Mouse (Mus musculus) stomach, embryonic 16.5 days (tissue): ENCODE results near the gene Vti1a. TPM values are rescaled to one million over a fixed set of nuclear protein-coding genes. Genes with fewer than 3 reads are reported as not detected.

Experiments used
- ATAC-seq: fragments of 200-750 bp; cut with Nextera tagmentation; 2 replicates; pipeline ENCODE4 v1.8.0; 2017; ENCODE audit warnings: moderate number of reproducible peaks, moderate TSS enrichment; ENCODE audit not compliant: insufficient read depth, low FRiP score
- H3K27ac ChIP-seq: fragments of 300-500 bp; sonication (generic); 2 replicates; pipeline ENCODE4 v1.5.1; 2014; ENCODE audit warnings: low read length
- H3K27me3 ChIP-seq: fragments of 300-500 bp; sonication (generic); 2 replicates; pipeline ENCODE4 v1.6.1; 2014; ENCODE audit warnings: low read length, control low read depth, mixed read lengths; ENCODE audit not compliant: control insufficient read depth, insufficient read depth
- H3K36me3 ChIP-seq: fragments of 300-500 bp; sonication (generic); 2 replicates; pipeline ENCODE4 v1.6.1; 2014; ENCODE audit warnings: low read length; ENCODE audit not compliant: control insufficient read depth, insufficient read depth
- H3K4me1 ChIP-seq: fragments of 300-500 bp; sonication (generic); 2 replicates; pipeline ENCODE4 v1.6.1; 2014; ENCODE audit warnings: low read length, control low read depth, mixed read lengths; ENCODE audit not compliant: control insufficient read depth, insufficient read depth
- H3K4me2 ChIP-seq: fragments of 300-500 bp; sonication (generic); 2 replicates; pipeline ENCODE4 v1.6.1; 2014; ENCODE audit warnings: low read depth, low read length, mixed read lengths
- H3K4me3 ChIP-seq: fragments of 300-500 bp; sonication (generic); replicated peaks from 2 replicates; pipeline ENCODE4 v1.5.1; 2014; ENCODE audit warnings: mild to moderate bottlenecking, low read length
- H3K9ac ChIP-seq: fragments of 300-500 bp; sonication (generic); 2 replicates; pipeline ENCODE4 v1.6.1; 2014; ENCODE audit warnings: low read length
- H3K9me3 ChIP-seq: fragments of 300-500 bp; sonication (generic); replicated peaks from 2 replicates; pipeline ENCODE4 v1.6.1; 2016; ENCODE audit warnings: low read length, control low read depth; ENCODE audit not compliant: control insufficient read depth
- WGBS: fragments of 180-500 bp; shearing (Covaris S2); extraction: QIAGEN DNeasy Blood & Tissue Kit; methylation state at CpG from one replicate; pipeline ENCODE4 v1.1.7; 2014; 5-methylcytosine and 5-hydroxymethylcytosine counted together
- polyA plus RNA-seq: library from polyadenylated mRNA; unstranded; fragments of >200 nt; fragmentation: Nextera tagmentation; extraction: Ambion mirVana; gene quantifications from 2 replicates; pipeline ENCODE4 v1.2.1, GENCODE M21; 2015

Vti1a gene
- polyA plus RNA-seq, 1 experiment from 2014 or later, result 26.1 TPM

DNA sequence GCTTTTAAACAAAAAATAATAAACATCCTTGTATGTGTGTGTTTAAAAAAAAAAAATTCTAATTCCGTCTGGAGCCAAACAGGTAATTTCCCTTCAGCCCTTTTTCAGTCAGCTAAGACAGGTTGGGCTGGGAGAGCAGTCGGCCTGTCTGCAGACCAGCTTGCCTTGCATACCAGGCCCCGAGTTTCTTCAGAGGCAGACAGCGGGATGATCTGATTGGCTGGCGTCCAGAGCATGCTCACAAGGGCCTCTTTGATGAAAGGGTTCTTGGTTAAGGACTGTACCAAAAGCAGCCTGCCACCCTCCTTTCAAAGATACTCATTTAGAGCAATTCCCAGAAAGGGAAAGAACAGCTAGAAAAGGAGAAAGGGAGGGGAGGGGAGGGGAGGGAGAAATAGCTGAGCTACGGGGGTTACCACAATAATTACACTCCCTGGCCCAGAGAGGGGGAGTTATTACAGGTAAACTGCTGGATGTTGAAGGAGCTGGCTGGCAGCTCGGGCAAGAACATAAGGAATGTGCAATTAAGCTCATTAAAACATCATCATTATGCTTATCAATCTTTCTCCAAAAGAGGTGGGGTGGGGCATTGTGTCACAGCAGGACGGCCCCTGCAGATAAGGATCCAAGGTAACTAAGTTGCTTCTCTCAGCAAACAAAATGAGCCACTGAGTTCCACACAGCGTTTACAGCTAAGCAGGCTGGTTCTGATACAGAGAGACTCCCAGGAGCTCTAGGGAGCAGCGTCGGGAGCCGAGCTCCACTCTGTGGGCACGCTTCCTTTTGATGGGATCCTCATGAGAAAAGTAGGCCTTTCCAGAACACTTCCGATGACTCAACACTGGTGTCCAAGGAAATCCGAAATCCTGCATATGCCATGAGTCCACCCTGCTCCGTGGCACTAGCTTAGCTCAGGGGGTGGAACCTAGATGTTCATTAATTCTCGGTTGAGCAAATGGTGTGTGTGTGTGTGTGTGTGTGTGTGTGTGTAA is 262.3 kb downstream of the Vti1a start:
- Histone ChIP-seq H3K36me3 (no peaks in the 10 kb centered on the region), H3K27me3 (no peaks in the 10 kb centered on the region), H3K4me3 (no peak overlapping the region), H3K9me3 (no peaks in the 10 kb centered on the region), H3K27ac (peak overlapping the region; percentile 2; the same call in 1 of the 2 replicates), H3K4me2 (no peak overlapping the region), H3K4me1 (peaks cover 21% of the 10 kb centered on the region), H3K9ac (no peak overlapping the region)
- WGBS, result 47% methylated on average over 17 of the region's 17 CpGs
- peak; percentile 56; the same call in 1 of the 2 replicates for ATAC-seq

DNA sequence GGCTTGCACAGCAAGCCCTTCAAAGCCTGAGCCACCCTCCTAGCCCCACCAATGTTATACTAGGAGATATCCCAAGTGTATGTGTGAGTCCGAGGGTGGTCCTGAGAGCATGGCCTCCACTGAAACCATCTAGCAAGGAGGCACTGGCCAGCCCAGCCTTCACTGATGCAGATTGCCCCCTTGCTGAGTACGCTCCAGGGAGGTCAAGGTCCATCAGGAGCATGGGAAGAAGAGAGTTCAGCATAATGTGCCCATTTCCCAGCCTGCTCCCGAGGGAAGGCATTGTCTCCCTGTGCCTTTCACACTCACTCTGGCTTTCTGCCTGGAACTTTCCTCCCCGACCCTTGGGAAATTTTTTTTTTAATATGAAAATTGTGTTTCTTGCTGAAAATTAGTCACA is 263.2 kb downstream of the Vti1a start:
- ATAC-seq, result no peak
- Histone ChIP-seq H3K4me2 (no peak overlapping the region), H3K4me1 (peaks cover 27% of the 10 kb centered on the region), H3K36me3 (no peaks in the 10 kb centered on the region), H3K27ac (no peak overlapping the region), H3K9me3 (no peaks in the 10 kb centered on the region), H3K4me3 (no peak overlapping the region), H3K9ac (no peak overlapping the region), H3K27me3 (no peaks in the 10 kb centered on the region)
- WGBS, result 82% methylated on average over 4 of the region's 4 CpGs

DNA sequence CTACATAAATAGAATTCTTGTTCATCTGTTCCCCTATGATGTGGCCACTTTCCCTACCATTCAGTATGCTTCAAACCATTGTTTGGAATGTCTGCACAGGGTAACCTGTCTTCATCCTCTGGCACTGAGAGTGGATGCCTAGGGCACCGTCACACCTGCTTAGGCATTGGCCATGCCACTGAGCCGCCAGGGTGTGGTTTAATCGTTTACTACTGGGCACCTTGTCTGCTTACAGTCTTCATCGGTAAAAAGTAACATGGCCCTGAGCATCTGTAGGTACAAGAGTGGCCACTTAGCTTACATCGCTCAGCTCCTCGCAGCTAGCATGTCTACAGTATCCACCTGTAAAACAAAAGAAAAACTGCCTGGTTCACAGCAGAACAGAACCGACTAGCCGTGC is 264.1 kb downstream of the Vti1a start:
- ATAC-seq, result no peak
- H3K4me1 ChIP-seq, result peaks cover 28% of the 10 kb centered on the region
- 89% methylated on average over 8 of the region's 8 CpGs for WGBS

DNA sequence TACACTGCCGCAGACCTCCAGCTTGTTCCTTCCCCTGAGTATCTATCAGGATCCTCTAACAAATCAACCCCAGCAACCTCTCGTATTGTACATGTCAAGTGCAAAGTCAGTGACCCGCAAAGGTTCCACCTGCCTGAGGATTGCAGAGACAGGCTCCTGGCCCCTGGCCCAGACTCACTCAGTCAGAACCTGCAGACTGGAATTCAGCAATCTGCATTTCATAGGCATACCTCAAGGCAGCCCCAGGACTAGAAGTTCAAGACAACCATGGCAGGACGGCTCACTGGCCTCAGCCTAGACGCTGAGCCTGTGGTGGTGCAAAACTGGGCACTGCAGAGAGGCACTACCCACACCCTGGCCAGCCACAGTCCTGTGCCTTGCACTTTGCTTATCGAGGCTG is 264.6 kb downstream of the Vti1a start:
- Histone ChIP-seq H3K36me3 (no peaks in the 10 kb centered on the region), H3K9me3 (no peaks in the 10 kb centered on the region), H3K4me3 (no peak overlapping the region), H3K4me1 (peaks cover 33% of the 10 kb centered on the region), H3K9ac (no peak overlapping the region), H3K4me2 (no peak overlapping the region), H3K27ac (no peak overlapping the region), H3K27me3 (no peaks in the 10 kb centered on the region)
- no peak for ATAC-seq
- WGBS, result 78% methylated on average over 6 of the region's 6 CpGs

More for the DNA sequence above, 264.1 kb downstream of the Vti1a start:
- Histone ChIP-seq H3K4me2 (no peak overlapping the region), H3K9ac (no peak overlapping the region), H3K36me3 (no peaks in the 10 kb centered on the region), H3K4me3 (no peak overlapping the region), H3K27me3 (no peaks in the 10 kb centered on the region), H3K9me3 (no peaks in the 10 kb centered on the region), H3K27ac (no peak overlapping the region)

DNA sequence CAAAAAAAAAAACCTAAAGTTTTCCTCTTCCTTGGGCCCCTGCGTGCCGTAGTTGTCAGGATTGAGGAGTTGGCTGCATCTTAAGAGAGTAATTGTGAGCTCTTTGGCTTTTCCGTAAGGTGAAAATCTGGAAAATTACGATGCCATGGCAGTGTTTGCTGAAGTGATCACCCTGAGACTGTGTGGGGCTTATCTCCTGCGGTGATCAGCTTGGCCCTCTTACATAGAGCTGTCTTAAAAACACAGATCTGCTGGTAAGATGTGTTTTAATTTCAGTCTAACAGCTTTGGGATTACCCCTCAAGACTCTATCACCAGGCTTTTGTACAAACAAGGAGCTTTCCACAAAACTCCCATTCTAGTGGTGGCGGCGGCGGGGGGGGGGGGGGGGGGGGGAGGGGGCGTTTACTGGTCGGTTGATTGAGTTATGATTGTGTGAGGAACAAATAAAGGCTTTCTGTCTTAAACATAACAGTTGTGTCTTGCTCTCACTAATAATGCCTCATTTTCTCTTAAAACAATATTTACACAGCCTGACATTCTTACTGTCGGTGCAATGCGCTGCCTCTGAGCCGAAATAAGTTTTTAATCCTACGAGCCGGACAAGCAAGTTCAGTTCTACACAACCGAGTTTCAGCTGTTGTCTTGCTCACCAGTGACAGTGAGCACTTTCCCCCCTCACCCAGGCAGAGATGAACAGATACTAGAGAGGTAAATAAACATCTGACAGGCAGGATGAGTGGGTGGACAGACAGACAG is 267.0 kb downstream of the Vti1a start:
- Histone ChIP-seq H3K4me1 (peaks cover 35% of the 10 kb centered on the region), H3K27me3 (no peaks in the 10 kb centered on the region), H3K9me3 (no peaks in the 10 kb centered on the region), H3K36me3 (no peaks in the 10 kb centered on the region), H3K27ac (peak overlapping the region; percentile 62; the same call in 1 of the 2 replicates), H3K4me3 (no peak overlapping the region), H3K9ac (0 out of 2 replicates have a peak overlapping the region, but pooled peaks have one; percentile 47), H3K4me2 (no peak overlapping the region)
- no peak for ATAC-seq
- 20% methylated on average over 13 of the region's 16 CpGs for WGBS

DNA sequence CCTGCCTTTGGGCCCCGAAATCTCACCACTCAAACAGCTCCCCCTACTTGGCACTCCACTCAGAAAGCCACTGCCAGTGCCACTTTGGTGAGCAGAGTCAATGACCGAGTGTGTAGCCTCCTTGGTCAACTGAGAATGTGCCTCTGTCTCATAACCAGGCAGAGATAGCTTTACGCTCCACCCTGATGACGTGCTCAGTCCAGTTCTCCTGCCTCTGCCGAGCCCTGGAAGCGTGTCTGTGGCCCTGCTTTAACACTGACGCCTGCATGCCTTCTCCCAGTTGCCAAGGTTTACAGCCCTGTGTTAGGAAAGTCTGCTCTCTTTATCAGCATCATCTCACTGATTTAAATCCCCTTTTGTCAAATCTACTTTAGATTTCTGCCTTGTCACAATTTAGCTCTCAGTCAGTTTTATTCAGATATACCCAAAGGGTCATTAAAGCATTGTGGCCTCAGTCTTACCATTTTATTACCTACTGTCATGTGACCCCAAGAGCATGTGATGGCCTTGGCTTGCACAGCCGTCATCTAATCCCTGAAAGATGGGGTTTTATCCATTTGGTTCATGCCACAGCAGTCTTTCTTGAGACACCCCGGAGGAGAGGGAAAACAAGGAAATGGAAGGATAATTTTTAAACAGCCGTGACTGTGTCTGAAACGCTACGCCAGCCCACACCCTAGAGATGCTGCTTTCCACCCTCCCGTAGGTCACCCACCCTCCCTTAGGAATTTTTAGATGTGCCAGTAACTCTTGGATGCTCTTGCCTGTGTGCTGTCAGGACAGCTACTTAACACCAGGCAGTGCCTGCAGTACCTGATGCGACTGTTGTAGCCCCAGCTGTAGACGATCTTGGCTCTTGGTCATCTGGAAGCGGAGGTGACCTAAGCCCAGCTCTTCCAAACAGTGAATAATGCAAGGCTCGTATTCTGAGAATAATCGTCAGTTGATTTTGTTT is 269.5 kb downstream of the Vti1a start:
- no peak overlapping the region for H3K9ac ChIP-seq
- H3K9me3 ChIP-seq, result no peaks in the 10 kb centered on the region
- H3K27ac ChIP-seq, result peak overlapping the region; percentile 14; the same call in 1 of the 2 replicates
- no peak; the same call in 1 of the 2 replicates for ATAC-seq
- H3K27me3 ChIP-seq, result no peaks in the 10 kb centered on the region
- no peaks in the 10 kb centered on the region for H3K36me3 ChIP-seq
- 60% methylated on average over 18 of the region's 18 CpGs for WGBS
- no peak overlapping the region for H3K4me2 ChIP-seq
- peaks cover 28% of the 10 kb centered on the region for H3K4me1 ChIP-seq
- no peak overlapping the region for H3K4me3 ChIP-seq

DNA sequence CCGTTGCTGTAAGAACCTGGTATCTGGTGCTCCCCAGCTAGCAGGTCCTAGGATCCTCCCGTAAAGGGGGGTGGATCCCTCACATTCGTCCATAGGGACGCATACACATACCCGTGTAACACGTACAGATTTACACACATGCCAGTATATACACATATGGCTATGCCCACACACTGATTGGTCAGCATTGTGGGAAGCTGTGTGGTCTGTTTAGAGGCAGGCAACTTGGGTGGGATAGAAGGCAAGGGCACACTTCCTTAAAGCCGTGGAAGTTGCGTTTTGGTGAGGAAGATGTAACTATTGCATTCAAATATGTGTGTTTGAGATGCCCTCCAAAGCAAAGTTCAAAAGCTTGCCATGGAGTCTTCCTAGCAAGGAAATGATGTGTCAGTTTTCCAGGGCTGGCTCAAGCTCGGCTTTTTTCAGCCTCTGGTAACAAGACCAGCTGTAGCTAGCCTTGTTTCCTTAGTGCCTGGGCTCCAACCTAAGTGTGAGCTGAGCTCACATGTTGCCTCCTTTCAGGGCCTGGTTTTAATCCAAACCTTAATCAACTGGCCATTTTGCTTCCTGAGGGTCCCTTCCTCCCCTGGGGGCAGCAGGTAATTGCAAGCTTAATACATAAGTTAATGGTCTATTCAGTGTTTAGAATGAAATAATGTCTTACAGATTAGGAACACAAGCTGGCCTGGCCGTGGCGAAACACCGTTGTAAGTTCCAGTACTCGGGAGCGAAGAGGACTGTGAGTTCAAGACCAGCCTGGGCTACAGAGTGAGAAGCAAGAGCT is 271.7 kb downstream of the Vti1a start:
- no peak for ATAC-seq
- H3K4me3 ChIP-seq, result no peak overlapping the region

More for the DNA sequence above, 271.7 kb downstream of the Vti1a start:
- WGBS, result 86% methylated on average over 14 of the region's 14 CpGs
- Histone ChIP-seq H3K9me3 (no peaks in the 10 kb centered on the region), H3K27me3 (no peaks in the 10 kb centered on the region), H3K9ac (no peak overlapping the region), H3K27ac (no peak overlapping the region), H3K4me1 (peaks cover 22% of the 10 kb centered on the region), H3K4me2 (no peak overlapping the region), H3K36me3 (no peaks in the 10 kb centered on the region)
